Mouse (Mus musculus): ENCODE measurements around the gene Spn.
A peak's percentile ranks its signal among the peaks of the same experiment; 100 is the strongest.
"Not testable (repeated sequence)": the region's sequence is repeated elsewhere in the genome, so short reads cannot be mapped to it uniquely, and the experiment has no call there.

Spn gene

DNA sequence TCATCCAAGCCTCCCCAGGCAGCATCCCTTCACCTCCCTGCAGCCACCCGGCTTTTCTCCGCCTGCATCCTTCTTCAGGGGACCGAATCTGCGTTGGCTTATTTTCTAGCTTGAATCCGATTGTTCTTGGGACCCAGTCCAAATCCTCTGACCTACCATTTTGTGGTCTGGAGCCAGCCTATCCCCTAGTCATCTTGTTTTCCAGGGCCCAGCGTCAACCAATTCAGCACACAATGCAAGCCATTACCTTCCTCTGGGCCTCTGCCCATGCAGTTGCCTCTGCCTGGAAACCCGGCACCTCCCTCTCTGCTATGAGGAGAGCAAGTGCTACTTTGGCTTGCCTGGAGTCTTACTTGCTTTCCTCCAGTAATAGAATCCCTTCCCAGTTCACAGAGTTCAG, 32.1 kb downstream of the Spn start:
- DNase-seq (ENCODE audit: low read depth, low spot score) = peak; percentile 61

DNA sequence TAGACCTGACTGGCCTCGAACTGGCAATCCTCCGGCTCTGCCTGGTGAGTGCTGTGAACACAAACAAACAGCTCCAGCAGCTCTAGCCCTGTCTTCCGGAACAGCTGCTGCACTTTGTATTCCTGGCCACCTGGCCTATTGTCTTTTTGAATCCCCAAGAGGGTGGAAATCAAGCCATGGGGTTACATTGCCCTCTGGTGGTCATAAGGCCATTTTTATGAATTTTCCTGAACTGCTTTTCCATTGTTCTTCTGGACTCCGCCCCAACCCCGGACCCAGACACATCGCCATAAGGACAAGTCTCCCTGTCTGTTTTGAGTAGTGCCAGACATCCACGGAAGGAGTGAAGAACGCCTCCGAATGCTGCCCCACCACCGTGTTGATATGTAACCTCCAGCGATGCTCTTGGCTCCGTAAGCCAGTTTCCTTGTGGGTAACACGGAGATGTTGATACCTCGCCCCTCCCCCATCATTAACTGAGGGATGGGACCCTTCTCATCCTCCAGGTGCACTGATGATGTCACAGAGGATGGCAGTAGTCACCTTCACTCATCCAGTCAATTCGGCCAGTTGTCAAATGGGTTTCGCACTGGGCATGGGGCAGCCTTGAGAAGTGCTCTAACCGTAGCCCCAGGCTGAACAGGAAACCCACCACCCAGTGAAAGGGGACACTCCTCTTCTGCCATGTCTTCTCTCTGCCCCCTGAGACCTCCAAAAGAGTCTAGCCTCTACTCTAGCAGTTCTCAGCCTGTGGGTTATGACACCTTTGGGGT, 32.9 kb downstream of the Spn start:
- DNase-seq (ENCODE audit: low read depth, low spot score) = peak; percentile 97

GRCm38 (mm10) chr7:127103960-127104359, 33.7 kb downstream of the Spn start:
- DNase-seq (ENCODE audit: low read depth, low spot score) = peak; percentile 27

DNA sequence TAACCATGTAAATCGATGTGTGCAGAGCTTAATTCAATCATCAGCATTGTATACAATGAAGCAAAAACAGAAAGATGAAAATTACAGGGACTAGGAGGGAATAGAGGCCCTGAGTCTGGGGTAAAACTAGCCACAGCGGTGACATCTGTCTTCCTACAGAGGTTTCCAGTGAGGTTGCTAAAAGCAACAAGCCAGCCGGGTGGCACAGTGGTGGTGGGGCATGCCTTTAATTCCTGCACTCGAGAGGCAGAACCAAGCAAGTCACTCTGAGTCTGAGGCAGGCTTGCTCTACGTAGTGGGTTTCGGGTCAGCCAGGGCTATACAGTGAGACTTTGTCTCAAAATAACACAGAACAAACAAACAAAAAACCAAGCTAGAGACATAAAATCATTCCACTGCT, 35.5 kb downstream of the Spn start:
- no peak for DNase-seq (ENCODE audit: low read depth, low spot score)

DNA sequence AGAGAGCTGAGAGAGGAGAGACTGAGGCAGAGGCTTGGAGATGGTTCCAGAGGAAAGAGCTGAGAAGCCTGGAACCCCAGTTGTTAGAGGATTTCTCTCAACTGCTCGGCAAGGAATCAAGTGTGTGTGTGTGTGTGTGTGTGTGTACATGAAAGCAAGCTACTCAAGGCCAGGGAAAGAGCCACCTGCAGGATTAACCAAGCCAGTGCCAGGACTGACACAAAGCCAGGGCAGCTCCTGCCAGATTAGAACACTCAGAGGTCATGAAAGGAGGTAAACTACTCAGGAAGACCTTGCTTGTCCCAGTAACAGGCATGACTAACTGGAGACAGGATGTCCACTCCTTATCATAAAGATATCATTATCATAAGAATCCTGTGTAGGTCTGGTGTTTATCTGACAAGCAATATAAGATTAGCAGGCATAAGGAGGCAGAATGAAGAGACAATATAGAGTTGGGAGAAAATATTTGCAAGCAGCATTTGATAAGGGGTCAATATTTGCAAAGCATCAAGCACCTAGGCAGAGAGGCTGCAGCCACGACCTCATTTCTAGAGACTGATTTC, 36.1 kb downstream of the Spn start:
- DNase-seq (ENCODE audit: low read depth, low spot score) = no peak

GRCm38 (mm10) chr7:127099528-127099927, 38.1 kb downstream of the Spn start:
- no peak for DNase-seq (ENCODE audit: low read depth, low spot score)

GRCm38 (mm10) chr7:127098950-127099349, 38.7 kb downstream of the Spn start:
- DNase-seq (ENCODE audit: low read depth, low spot score) = no peak

DNA sequence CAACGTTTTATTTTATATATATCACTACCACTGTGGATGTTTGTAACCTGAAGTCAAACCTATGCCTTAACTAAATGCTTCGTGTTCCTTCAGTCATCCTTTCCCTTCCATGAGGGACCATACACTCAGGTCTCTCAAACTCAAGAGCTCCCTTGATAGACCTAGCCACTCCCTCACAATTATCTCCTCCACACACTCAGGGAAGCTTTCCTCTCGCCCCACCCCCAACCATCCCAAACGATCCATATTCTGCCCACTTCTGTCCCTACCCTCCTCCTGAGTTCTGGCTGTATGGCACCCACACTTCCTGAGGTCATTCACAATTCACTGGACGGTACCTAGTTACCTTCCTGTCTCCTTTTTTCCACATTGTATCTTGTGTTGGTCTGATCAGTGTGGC, 39.1 kb downstream of the Spn start:
- DNase-seq (ENCODE audit: low read depth, low spot score) = no peak

- no peak for DNase-seq (ENCODE audit: low read depth, low spot score)
These were observed 41.2 kb downstream of the Spn start for GRCm38 (mm10) chr7:127096456-127096855.

GRCm38 (mm10) chr7:127093914-127094313, 43.7 kb downstream of the Spn start:
- no peak for DNase-seq (ENCODE audit: low read depth, low spot score)

DNA sequence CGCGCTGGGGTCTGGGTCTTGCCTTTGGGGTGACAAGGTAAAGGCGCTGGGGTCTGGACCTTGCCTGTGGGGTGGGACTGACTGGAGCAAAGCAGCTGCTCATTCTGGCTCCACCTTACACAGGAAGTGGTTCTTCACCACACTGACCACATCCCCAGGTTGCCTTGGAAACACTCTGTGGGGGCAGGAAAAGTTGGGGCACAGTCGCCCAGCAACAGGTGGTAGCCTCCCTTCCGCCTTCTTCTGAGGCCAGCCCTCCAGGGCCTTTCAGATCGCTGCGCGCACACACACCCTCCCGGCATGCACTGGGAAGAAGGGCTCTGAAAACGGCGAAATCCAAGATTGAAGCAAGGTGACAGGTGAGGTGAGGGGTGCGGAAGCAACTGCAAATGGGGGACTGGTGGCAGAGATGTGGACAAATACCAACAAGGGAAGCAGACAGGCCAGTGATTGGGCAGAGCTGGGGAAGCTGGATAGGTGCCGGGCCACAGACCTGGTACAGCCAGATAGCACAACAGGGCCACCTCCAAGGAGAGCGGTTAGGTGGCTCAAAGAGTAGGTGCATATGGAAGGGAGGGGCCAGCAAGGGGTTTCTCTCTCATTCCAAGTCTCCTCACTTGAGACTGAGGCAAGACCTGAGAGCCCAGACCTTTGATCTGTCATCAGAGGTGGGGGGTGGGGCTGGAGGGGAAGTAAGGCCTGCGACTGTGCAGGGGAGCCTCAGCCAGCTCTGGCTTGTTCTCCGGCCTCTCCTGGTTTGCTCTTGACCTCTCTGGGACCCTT, 46.3 kb downstream of the Spn start, which contains the start of gene AI467606:
TSS of gene AI467606 (plus strand) at position 246 of the 783 bp plus-strand sequence.
- peak; percentile 51 for DNase-seq (ENCODE audit: low read depth, low spot score)

DNA sequence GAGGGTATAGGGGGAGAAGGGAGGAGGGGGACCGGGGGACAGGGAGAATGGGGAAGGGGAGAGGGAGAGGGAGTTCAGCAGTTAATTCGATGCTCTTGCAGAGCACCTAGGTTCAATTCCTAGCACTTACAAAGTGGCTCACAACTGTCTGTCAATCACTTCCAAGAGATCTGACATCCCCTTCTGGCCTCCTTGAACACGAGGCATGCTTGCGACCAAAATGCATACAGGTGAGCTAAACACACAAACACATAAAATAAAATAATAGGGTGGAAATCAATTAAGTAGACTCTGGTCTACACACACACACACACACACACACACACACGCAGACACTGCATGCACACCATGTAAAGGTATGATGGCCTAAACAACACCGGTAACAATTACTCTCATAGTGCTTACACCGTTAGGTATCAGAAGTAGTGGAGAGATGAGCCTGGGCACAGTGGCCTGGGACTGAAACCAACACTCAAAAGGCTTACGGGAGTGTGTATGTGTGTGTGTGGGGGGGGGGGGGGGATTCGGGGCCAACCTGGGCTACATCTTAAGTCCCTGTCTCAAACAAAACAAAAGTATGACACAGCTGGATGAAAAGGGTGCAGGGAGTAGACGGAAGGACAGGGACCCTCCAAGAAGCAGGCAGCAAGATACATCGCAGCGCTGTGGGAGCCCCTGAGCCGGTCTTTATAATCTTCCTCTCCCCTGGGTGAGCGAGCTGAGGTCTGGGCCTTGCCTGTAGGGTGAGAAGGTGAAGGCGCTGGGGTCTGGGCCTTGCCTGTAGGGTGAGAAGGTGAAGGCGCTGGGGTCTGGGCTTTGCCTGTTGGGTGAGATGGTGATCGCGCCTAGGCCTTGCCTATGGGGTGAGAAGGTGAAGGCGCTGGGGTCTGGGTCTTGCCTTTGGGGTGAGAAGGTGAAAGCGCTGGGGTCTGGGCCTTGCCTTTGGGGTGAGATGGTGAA, 47.2 kb downstream of the Spn start:
- DNase-seq (ENCODE audit: low read depth, low spot score) = no peak

DNA sequence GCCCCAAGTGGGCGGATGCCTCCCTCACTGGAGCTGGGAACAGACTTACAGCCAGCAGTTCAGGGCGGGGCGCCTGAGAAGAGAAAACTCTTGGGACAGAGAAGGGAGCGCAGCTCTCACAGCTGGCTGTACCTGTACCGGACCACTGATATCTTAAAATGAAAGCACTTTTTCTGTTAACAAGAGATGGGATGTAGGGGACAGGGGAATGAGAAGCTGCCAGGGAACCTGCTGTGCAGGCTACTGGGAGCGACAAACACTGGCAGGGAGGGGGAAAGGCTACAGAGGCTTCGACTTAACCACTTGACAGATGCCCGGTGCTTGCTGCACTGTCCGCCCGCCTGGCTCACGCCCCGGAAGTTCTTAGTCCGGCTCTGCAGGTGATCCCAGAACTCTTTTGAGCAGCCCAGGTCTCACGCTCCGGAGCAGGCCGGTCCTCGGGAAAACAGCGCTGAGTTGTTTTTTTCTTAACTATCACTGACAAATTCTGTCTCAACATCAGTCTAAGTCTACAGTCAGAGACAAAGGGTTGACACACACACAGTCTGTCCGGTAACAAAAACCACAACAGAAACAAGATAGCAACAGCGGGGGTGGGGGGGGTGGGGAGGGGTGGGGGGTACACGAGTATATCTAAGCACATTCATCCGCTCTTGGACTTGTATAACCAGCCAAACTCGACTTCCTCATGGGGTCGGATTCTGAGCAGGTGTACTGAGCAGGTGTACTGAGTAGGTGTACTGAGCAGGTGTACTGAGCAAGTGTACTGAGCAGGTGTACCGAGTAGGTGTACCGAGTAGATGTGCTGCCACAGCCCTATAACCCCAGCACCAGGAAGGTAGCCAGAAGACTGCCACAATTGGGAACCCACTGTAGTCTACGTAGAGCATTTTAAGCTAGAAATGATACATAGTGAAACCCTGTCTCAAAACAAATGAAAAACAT, 48.5 kb downstream of the Spn start:
- DNase-seq (ENCODE audit: low read depth, low spot score) = no peak

DNA sequence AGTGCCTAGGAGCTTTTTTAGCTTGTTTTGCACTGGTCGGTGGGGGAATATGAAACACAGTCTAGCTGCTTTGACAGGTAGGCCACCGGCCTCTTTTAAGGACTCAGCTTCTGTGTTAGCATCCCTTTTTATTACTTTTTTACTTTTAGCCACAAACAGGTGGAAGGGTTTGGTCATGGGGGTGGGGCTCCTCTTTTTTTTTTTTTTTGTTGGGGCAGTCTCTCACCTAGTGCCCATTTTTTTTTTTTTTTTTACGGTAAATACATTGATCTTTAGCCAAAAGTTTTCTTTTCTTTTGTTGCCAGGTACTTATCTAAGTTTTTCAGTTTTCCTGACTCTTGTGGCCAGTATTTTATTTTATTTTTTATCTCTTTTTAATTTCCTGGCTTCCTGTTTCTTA, 49.5 kb downstream of the Spn start:
- no peak for DNase-seq (ENCODE audit: low read depth, low spot score)

DNA sequence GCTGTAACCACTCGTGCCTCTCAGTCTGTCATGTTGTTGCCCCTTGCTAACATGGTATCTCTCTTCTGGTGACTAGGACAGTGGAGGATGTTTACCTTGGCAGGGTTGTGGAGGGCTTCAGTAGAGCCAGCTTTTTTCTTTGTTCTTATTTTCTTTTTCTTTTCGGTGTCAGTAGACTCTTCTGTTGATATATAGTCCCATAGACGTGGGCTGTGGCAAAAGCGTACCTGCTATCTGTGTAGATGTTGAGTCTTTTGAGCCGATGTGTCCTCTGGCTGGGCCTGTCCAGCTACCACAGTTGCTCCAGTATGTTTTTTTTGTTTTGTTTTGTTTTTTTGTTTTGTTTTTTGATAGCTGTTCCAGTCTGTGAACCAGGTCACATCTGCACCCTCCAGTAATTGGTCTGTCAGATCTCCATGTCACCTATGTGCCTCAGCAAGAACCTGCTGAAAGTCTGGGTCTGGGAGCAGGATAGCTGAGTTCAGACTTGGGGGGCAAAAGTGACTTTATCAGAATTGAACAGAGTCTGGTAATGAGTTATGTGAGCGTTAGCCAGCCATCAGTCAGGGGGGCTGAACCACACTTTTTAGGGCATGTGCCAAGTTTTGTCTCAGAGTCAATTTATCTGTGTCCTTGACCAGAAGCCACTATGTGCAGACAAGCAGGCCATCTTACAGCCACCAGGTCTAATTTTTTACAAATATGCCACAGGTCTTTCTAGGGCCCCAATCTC, 50.2 kb downstream of the Spn start, which contains the start of gene Zg16:
TSS of gene Zg16 (minus strand) at position 51 of the 733 bp plus-strand sequence.
- DNase-seq (ENCODE audit: low read depth, low spot score) = not testable (repeated sequence)

DNA sequence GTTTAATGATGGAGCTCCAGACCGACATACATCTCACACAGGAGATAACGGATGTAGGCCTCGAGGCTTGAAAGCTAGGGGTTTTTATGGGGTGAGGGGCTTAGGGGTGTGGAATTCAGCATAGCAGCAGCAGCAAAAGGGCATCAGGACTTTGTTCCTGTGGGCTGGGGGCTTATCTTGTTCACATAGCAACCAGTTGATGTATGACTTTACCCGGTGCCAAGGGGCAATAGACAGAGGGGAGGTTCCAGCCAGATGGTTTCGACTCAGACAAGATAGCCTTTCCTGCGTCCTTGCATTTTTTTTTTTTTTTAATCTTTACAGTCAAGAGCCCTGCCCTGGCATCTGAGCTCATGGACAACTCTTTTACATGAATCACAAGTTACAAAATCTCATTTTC, 51.9 kb downstream of the Spn start:
- not testable (repeated sequence) for DNase-seq (ENCODE audit: low read depth, low spot score)

DNA sequence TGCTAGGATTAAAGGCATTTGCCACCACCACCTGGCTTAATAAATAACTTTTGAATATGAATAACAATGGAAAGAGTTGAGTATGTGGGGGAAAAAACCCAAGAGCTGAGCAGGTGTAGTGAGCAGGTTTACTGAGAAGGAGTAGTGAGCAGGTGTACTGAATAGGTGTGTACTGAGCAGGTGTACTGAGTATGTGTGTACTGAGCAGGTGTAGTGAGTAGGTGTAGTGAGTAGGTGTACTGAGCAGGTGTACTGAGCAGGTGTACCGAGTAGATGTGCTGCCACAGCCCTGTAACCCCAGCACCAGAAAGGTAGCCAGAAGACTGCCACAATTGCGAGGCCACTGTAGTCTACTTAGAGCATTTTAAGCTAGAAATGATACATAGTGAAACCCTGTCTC, 52.8 kb downstream of the Spn start:
- no peak for DNase-seq (ENCODE audit: low read depth, low spot score)

GRCm38 (mm10) chr7:127083689-127084088, 53.9 kb downstream of the Spn start:
- DNase-seq (ENCODE audit: low read depth, low spot score) = no peak

GRCm38 (mm10) chr7:127082995-127083394, 54.6 kb downstream of the Spn start:
- DNase-seq (ENCODE audit: low read depth, low spot score) = no peak

GRCm38 (mm10) chr7:127082271-127082670, 55.4 kb downstream of the Spn start:
- DNase-seq (ENCODE audit: low read depth, low spot score) = no peak

All from brain, adult 2 months (tissue).